Mouse (Mus musculus) MN1 (cell line): ENCODE data around the gene Klhl8.

Experiments
- DNase-seq: peaks from one replicate; pipeline ENCODE4 v3.0.0-alpha.2; 2016; ENCODE audit warnings: low spot score

The Klhl8 gene

GRCm38 (mm10) chr5:103813997-103814542 is 97.0 kb downstream of the Klhl8 start:
- DNase-seq = no peak

- no peak for DNase-seq
Observed at GRCm38 (mm10) chr5:103813291-103813690, 97.8 kb downstream of the Klhl8 start.
